Mouse (Mus musculus) spleen, embryonic (tissue): ENCODE results near the gene Efcab6.

Experiments used
- CTCF ChIA-PET: fragments of 350-600 bp; sonication (Branson Sonifier 250); formaldehyde crosslinking; loops from one replicate; lab custom pipeline; 2022; lab: Charles Lee

Gene Efcab6

GRCm38 (mm10) chr15:83879845-83880244 is 185.3 kb downstream of the Efcab6 start:
- CTCF ChIA-PET, result no interaction called here

DNA sequence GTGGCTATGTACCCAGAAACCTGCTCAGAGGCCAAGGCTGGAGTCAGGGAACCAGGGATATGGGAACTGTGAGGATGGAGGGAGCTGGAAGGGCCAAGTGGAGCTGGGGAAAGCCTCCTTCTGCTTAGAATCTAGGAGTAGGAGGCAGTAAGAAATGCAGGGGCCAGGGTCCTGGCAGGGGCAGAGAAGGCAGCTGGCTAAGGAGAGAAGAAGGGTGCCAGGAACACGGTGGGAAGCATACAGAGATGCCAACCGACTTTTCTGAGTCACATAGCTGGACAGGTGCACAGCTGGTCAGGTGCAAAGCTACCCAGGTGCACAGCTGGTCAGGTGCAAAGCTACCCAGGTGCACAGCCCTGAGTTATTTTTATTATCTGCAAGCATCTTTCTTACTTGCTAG is 187.3 kb downstream of the Efcab6 start:
- CTCF ChIA-PET, result no interaction called here

DNA sequence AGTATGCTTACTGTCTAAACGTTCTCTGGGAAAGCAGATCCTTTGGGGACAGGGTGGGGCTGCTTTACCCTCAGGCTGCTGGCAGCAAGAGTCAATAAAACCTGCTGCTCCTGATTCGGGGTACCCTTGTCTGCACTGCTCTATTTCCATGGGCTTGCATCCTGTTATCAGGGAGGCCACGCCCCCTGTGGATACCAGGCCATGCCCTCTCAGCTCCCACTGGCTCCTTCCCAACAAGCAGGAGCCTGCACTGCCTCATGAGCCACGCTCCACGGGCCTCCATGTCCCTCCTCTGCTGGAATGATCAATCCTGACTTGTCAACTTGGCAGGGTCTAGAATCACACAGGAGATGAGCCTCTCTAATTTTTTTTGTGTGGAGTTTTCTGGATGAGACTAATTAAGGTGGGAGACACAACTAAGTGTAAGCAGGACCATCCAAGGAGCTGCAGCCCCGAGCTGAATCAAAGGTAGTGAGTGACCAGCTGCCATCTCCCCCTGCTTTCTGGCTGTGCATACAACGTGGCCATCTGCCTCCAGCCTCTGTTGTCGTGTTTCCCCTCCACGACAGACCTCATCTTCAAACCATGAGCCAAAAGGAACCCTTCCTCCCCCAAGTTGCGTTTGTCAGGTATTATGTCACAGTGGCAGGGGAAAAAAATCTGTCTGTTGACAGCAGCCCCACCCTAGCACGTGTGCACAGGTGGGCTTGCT is 187.9 kb downstream of the Efcab6 start:
- CTCF ChIA-PET, result no interaction called here

DNA sequence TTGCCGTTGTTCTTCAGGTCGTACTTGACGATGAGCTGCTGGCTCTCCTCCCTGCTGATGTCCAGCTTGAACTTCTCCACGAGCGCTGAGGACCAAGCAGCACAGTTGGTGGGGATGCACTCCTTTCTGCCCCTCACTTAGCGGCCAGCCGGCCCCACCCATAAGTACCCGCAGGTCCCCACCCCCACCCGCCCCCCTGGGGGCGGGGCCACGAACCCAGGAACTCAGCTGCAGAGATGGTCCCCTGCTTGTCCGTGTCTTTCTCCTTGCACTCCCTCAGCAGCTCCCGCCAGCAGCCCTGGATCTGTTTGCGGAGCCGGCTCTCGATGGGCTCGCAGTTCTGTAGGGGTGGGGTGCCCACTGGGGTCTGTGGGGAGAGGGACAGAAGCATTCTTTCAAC is 194.2 kb downstream of the Efcab6 start:
- CTCF ChIA-PET, result no interaction called here

DNA sequence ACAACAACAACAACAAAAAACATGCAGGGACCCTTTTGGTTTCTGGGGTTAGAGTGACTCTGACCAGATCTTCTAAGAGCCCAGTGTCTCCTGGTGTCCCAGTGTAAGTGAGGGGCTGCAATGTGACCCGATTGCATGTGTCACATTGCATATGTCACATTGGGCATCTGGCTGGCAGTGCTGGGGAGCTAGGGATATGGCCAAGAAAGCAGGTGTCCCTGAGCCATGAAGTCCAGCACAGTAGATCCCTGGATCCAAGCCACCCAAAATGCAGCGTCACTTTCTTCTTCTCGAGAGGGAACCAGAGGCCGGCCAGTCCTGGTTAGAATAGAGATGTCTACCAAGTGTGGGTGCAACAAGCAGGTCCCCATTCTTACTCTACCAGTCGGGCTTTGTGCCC is 199.6 kb downstream of the Efcab6 start:
- CTCF ChIA-PET, result no interaction called here

GRCm38 (mm10) chr15:83857129-83857528 is 208.1 kb downstream of the Efcab6 start:
- CTCF ChIA-PET, result interaction anchor here (1.3 kb wide), 1 partner anchor 9 kb away, joined by 3 read pairs; no protein-coding TSS in a partner anchor

GRCm38 (mm10) chr15:83853400-83853811 is 211.8 kb downstream of the Efcab6 start:
- CTCF ChIA-PET, result no interaction called here

GRCm38 (mm10) chr15:83848193-83848592 is 217.0 kb downstream of the Efcab6 start:
- CTCF ChIA-PET, result interaction anchor here (0.8 kb wide), 1 partner anchor 9 kb away, joined by 3 read pairs; no protein-coding TSS in a partner anchor

DNA sequence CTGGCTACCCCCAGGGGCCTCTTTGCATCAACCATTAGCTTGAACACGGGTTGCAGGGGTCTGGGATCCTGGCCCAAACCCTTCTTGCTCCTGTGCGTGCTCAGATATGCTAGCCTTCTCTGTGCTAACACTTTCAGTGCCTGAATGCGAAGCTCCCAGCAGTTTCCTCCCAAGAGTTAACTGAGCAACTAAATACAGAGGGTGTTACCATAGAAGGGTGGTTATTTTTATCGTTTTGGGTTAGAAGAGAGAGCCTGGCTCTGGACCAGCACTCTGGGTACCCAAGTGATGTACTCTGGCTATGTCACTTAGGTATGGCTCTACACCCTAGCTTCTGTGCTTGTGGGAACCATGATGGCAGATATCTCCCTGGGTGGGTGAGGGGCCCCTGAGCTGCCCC is 217.7 kb downstream of the Efcab6 start:
- CTCF ChIA-PET, result no interaction called here

DNA sequence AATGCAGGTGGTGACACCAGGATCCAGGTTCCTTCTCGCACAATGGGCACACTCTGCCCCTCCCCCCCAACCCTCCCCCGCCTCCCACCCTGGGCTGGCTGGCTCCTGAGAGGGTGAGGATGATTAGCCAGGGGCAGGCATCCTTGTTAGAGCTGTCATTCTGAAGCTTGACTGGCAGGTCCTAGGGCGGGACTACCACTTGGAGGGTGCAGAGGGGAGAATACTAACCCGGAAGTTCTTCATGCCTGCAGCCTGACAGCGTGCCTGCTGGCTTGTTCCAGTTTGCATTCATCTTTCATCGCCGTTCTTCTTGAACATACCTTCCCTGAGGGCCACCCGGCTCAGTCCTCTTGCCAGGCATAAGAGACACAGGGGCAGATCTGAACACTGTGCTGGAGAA is 218.6 kb downstream of the Efcab6 start:
- CTCF ChIA-PET, result interaction anchor here (0.5 kb wide), 1 partner anchor 419 kb away, joined by 5 read pairs; no protein-coding TSS in a partner anchor

DNA sequence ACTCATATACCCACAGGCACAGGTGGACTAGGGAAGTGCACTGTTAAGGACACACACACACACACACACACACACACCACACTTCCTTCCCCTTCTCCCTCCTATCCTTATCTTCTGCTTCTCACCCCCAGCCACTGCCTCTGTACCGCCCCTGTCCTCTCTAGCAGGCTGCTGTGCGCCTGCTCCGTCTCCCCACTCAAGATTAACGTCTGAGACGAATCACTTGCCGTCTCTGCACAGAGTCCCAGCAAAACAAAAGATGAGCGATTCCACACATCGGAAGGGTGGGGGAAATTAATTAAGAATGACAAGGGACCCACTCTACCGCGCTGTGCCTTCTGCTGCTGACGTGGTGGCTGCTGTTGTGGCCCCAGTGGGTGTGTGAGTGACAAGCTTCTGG is 219.4 kb downstream of the Efcab6 start:
- CTCF ChIA-PET, result interaction anchor here (0.5 to 0.7 kb wide), 2 partner anchors 9 to 22 kb away, joined by 6 to 8 read pairs; no protein-coding TSS in a partner anchor

DNA sequence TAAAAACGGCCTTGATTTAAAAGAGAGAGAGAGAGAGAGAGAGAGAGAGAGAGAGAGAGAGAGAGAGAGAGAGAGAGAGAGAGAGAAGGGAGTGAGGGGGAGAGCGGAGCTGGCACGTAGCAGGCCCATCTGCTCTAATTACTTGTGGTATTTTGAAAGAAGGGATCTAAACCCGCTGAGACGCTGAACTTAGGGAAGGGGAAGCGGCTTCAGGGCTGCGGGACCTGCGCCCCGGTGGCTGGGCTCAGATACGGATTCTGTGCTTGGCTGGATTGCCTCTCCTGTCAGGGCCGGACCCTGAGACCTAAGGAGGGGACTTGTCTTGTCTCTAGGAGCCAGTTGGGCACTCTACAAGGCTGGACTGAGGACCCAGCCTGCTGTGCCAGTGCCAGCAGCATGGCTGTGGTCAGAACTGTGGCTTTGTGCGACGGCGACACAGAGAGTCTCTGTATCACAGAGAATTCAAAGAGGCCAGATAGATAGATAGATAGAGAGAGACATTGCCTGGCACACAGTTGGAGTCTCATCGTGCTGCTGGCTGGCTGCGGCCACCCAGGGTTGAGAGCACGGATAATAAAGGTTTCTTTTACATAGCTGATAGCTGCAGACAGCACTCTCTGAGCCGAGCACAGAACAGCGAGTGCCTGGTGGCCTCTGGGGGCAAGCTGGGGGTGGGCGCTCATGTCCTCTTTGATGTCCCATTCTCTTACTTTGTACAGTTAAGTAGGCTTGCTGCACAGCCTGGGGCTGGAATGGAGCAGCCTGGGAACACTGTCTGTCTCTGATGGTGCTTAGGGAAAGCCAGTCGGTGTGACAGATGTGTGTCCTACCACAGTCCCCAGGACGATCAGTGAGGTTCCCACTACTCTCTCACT is 222.0 kb downstream of the Efcab6 start:
- CTCF ChIA-PET, result no interaction called here

DNA sequence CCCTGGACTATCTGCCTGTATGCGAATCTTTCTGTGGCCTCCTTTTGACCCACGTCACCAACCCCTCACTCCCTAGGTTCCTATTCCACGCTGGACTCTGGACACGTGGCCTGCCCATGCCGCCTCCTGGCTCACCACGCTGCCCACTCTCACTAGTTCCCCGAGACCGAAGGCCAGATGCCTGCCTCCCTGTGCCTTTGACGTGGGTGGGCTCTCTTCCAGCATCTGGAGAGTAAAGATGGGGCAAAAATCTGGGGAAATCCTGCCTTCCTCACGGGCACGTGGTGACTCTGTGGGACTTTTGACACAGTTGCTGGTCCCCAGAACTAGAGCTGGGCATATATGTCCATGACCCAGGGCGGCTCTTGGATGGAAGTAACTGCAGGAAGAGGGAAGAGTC is 222.8 kb downstream of the Efcab6 start:
- CTCF ChIA-PET, result no interaction called here

DNA sequence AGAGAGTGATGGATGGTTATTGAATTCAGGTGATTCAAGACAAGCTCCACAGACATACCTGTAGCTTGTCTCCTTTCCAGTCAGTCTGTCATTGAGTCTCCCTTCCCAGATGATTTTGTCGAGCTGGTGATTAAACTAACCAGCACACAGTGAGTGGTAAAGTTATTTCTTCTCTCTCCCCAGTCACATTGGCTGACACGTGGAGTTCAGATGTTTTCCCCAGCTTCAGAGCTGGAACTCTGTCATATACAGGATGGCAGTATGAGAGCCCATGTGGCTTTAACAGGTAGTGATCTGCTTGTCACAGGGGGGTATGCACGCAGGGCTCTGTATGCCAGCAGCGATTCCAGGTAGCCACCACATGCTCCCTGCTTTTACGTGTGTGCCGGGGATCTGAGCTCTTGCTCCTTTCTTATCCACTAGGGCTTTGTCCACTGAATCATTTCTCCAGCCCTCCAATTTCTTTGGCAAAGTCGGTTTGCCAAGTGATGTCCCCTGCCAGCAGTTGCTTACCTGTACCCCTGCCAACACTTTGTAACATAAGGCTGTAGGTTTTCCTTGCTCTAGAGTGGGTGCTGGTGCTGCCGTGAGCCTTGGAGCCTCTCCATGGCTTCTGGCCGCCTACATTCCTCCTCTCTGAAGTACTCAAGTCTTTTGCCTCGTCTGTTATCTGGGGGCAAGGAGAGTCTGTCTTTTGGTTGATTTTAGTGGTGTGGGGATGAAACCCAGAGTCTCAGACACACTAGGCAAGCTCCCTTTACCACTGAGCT is 224.0 kb downstream of the Efcab6 start:
- CTCF ChIA-PET, result no interaction called here

DNA sequence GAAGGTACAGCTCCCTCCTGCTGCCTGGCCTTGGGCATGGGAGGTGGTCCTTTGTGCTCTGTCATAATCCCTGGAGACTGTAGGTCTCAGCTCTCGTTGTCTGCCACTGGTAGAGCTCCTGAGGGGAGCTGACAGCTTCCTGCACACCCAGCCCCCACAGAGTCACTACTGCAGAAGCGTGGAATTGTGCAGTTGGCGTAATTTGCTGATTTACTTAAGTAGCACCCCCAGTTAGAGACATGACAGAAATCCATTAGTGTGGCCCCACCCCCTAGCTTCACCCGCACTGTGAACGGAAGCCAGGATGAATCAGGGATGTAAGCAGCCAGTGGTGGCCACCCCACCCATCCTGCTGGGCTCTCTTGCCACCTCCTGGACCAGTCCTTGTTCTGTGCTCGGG is 232.9 kb downstream of the Efcab6 start:
- CTCF ChIA-PET, result interaction anchor here (0.5 to 0.7 kb wide), 2 partner anchors 114 to 1256 kb away, joined by 4 to 5 read pairs; no protein-coding TSS in a partner anchor

DNA sequence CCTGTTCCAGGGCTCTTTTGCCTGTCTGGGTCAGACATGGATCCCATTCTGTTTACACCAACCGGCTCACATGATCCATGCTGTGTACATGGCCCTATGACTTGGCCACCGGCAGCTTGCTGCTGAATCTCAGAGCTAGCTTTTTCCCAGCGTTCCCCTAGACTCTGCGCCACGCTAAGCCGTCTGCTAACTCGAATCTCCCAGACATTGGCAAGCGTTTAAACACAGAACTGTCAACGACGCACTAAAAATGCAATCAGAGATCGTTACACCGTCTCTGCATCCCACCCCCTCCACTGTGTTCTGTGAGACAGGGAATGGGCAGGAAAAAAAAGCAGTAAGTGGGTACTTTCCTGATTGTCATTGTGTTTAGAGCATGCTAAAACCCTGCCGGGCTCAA is 236.0 kb downstream of the Efcab6 start:
- CTCF ChIA-PET, result no interaction called here

GRCm38 (mm10) chr15:83828011-83828410 is 237.2 kb downstream of the Efcab6 start:
- CTCF ChIA-PET, result no interaction called here
